Mouse (Mus musculus): ENCODE data around the gene Ebf4. TPM values are rescaled to one million over a fixed set of nuclear protein-coding genes. Genes with fewer than 3 reads are reported as not detected.

Gene Ebf4
- 22.2 and 23.8 TPM in 2 replicates for polyA plus RNA-seq (2012; rRNA removed)

GRCm38 (mm10) chr2:130294936-130295277, at the start of gene Ebf4:
TSS of gene Ebf4 (plus strand) at chr2:130295169.

GRCm38 (mm10) chr2:130274149-130274861, 20.7 kb upstream of the Ebf4 start, which contains the start of gene Nop56:
TSS of gene Nop56 (plus strand) at chr2:130274430.

GRCm38 (mm10) chr2:130283854-130284654, 10.9 kb upstream of the Ebf4 start, which contains the start of gene Idh3b:
TSS of gene Idh3b (minus strand) at chr2:130284547.

GRCm38 (mm10) chr2:130397186-130397985, 102.4 kb downstream of the Ebf4 start, which contains the start of gene Cpxm1:
TSS of gene Cpxm1 (minus strand) at chr2:130397574.

GRCm38 (mm10) chr2:130404939-130405338, 110.0 kb downstream of the Ebf4 start, which contains the start of the genes Gm28372 and 1700020A23Rik:
TSS of gene Gm28372 (plus strand) at chr2:130405239.
TSS of gene 1700020A23Rik (plus strand) at chr2:130405259.

GRCm38 (mm10) chr2:130406178-130406577, 111.2 kb downstream of the Ebf4 start, which contains the start of gene Tmem239:
TSS of gene Tmem239 (plus strand) at chr2:130406478.

Other genes starting within 250 kb of the Ebf4 start
- 0.27 and 0.35 TPM in 2 replicates for gene Tgm6, start 182.8 kb upstream of the Ebf4 start, polyA plus RNA-seq (2012; rRNA removed)
- gene Snrpb, start 115.8 kb upstream of the Ebf4 start, polyA plus RNA-seq (2012; rRNA removed): 263 and 264 TPM in 2 replicates
- not detected in 2 replicates for gene Tmc2, start 100.0 kb upstream of the Ebf4 start, polyA plus RNA-seq (2012; rRNA removed)
- 237 and 256 TPM in 2 replicates for gene Nop56, start 20.7 kb upstream of the Ebf4 start, polyA plus RNA-seq (2012; rRNA removed)
- 214 and 232 TPM in 2 replicates for gene Idh3b, start 10.6 kb upstream of the Ebf4 start, polyA plus RNA-seq (2012; rRNA removed)
- 18.4 and 21.4 TPM in 2 replicates for gene Cpxm1, start 102.4 kb downstream of the Ebf4 start, polyA plus RNA-seq (2012; rRNA removed)
- 0.03 TPM in 1 of 2 replicates, not detected in the other for gene Gm28372, start 110.1 kb downstream of the Ebf4 start, polyA plus RNA-seq (2012; rRNA removed)
- gene 1700020A23Rik, start 110.1 kb downstream of the Ebf4 start, polyA plus RNA-seq (2012; rRNA removed): not detected in 2 replicates
- not detected in 2 replicates for gene Tmem239, start 111.3 kb downstream of the Ebf4 start, polyA plus RNA-seq (2012; rRNA removed)
- 139 TPM in 2 replicates for gene Vps16, start 129.2 kb downstream of the Ebf4 start, polyA plus RNA-seq (2012; rRNA removed)
- 28.2 and 29.6 TPM in 2 replicates for gene Pced1a, start 129.5 kb downstream of the Ebf4 start, polyA plus RNA-seq (2012; rRNA removed)
- 154 and 156 TPM in 2 replicates for gene Ptpra, start 155.1 kb downstream of the Ebf4 start, polyA plus RNA-seq (2012; rRNA removed)

Data from central nervous system, embryonic 18 days (tissue).